Mouse (Mus musculus) ES-E14 (cell line): ENCODE results near the gene Alg12. TPM values are rescaled to one million over a fixed set of nuclear protein-coding genes. Genes with fewer than 3 reads are reported as not detected.
"Not testable (repeated sequence)": the region's sequence is repeated elsewhere in the genome, so short reads cannot be mapped to it uniquely, and the experiment has no call there.

ENCODE experiments used
- DNase-seq: peaks from one replicate; pipeline ENCODE4 v3.0.0-alpha.2; 2013; ENCODE audit warnings: low read depth, low spot score
- H3K27ac ChIP-seq: 2 replicates; pipeline ENCODE4 v1.5.1; 2012; ENCODE audit warnings: low read depth, mild to moderate bottlenecking, low read length, moderate library complexity, mixed read lengths; ENCODE audit not compliant: poor library complexity, insufficient read depth, severe bottlenecking
- H3K36me3 ChIP-seq: 2 replicates; pipeline ENCODE4 v1.6.1; 2012; ENCODE audit warnings: mild to moderate bottlenecking, low read length, moderate library complexity, mixed read lengths; ENCODE audit not compliant: control insufficient read depth, poor library complexity, insufficient read depth, severe bottlenecking
- H3K4me1 ChIP-seq, 2 experiments: fragments of 150-350 bp in 1 of 2; sonication (generic) in 1 of 2; 2 replicates each; pipeline ENCODE4 v1.6.1; 2012; ENCODE audit warnings: low read length in 2 of 2, mild to moderate bottlenecking in 1 of 2, mixed read lengths in 1 of 2; ENCODE audit not compliant: control insufficient read depth in 2 of 2, insufficient read depth in 2 of 2, poor library complexity in 1 of 2
- H3K4me3 ChIP-seq, 2 experiments: fragments of 150-350 bp in 1 of 2; sonication (generic) in 1 of 2; 2 replicates each; pipeline ENCODE4 v1.5.1; 2012; ENCODE audit warnings: low read length in 2 of 2, low read depth in 1 of 2, mild to moderate bottlenecking in 1 of 2, mixed read lengths in 1 of 2; ENCODE audit not compliant: insufficient read depth in 1 of 2, poor library complexity in 1 of 2, severe bottlenecking in 1 of 2
- H3K9ac ChIP-seq: 2 replicates; pipeline ENCODE4 v1.6.1; 2012; ENCODE audit warnings: low read depth, mild to moderate bottlenecking, low read length, mixed read lengths; ENCODE audit not compliant: poor library complexity, insufficient read depth, severe bottlenecking
- H3K9me3 ChIP-seq: fragments of 150-350 bp; sonication (generic); 2 replicates; pipeline ENCODE4 v1.6.1; 2012; ENCODE audit warnings: low read depth, mild to moderate bottlenecking, low read length; ENCODE audit not compliant: control insufficient read depth, insufficient read depth
- CHD2 ChIP-seq: IDR thresholded peaks from 2 replicates; pipeline ENCODE4 v1.6.1; 2014; ENCODE audit warnings: mild to moderate bottlenecking, low read depth, low read length, inconsistent platforms
- HCFC1 ChIP-seq: IDR thresholded peaks from 2 replicates; pipeline ENCODE4 v1.6.1; 2012; ENCODE audit warnings: low read length, inconsistent platforms, borderline replicate concordance; ENCODE audit not compliant: insufficient read depth
- MAFK ChIP-seq: IDR thresholded peaks from 2 replicates; pipeline ENCODE4 v1.6.1; 2014; ENCODE audit warnings: mild to moderate bottlenecking, low read depth, low read length, inconsistent platforms; ENCODE audit not compliant: insufficient read depth
- ZC3H11A ChIP-seq: IDR thresholded peaks from 2 replicates; pipeline ENCODE4 v1.6.1; 2012; ENCODE audit warnings: low read depth, mild to moderate bottlenecking, inconsistent platforms, low read length, borderline replicate concordance
- ZNF384 ChIP-seq: IDR thresholded peaks from 2 replicates; pipeline ENCODE4 v1.6.1; 2012; ENCODE audit warnings: low read depth, low read length, inconsistent platforms
- in situ Hi-C, 2 experiments: fragments of 600-800 bp; cut with MboI; formaldehyde crosslinking; loops; one replicate each; pipeline ENCODE4 v1.15.1; 2025; ENCODE audit warnings: low sequenced_read_pairs in 2 of 2, inconsistent platforms in 1 of 2; ENCODE audit not compliant: unreplicated experiment in 2 of 2
- total RNA-seq: library from RNA; depleted of rRNA; stranded (reverse); fragments of 300-350 nt; gene quantifications from 2 replicates; pipeline ENCODE4 v1.2.3, GENCODE M21; 2012

Alg12 gene
- total RNA-seq, 1 experiment: 17.8 TPM

GRCm38 (mm10) chr15:88802348-88802747, 16.8 kb downstream of the Alg12 start:
- no peak for DNase-seq
- Histone ChIP-seq H3K36me3 (peaks cover 6% of the 10 kb centered on the region; the same call in 1 of the 2 replicates), H3K4me3 (no peak overlapping the region), H3K27ac (no peak overlapping the region), H3K9ac (no peak overlapping the region), H3K9me3 (no peaks in the 10 kb centered on the region), H3K4me1 (peaks cover 0 to 2% of the 10 kb centered on the region in 2 experiments; a peak in 2 of 4 replicates)
- in situ Hi-C loops: no loop called here
- no peak for TF ChIP-seq ZNF384
- no peak for TF ChIP-seq CHD2
- no peak for TF ChIP-seq MAFK
- no peak for TF ChIP-seq HCFC1
- no peak for TF ChIP-seq ZC3H11A

GRCm38 (mm10) chr15:88801903-88802302, 17.2 kb downstream of the Alg12 start:
- TF ChIP-seq MAFK: no peak
- TF ChIP-seq ZC3H11A: no peak
- TF ChIP-seq HCFC1: no peak
- no peak for TF ChIP-seq CHD2
- no peak for DNase-seq
- peaks cover 6% of the 10 kb centered on the region; the same call in 1 of the 2 replicates for H3K36me3 ChIP-seq

DNA sequence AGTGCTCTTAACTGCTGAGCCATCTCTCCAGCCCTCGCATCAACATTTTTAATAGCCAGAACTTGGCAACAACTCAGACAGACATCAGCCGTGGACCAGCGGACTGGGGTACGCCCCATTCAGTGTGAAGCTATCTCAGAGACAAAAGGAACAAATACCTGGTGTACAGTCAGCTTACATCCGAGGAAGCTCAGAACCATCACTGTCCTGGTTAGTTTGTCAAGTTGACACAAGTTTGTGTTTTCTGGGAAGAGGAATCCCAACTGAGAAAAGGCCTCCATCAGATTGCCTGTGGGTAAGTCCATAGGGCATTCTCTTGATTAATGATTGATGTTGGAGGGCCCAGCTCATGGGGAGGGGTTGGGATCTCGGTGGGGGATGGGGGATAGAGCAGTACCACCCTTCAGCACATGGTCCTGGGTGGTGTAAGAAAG, 18.2 kb downstream of the Alg12 start:
- H3K9ac ChIP-seq: no peak overlapping the region
- H3K27ac ChIP-seq: no peak overlapping the region
- in situ Hi-C loops: no loop called here
- no peaks in the 10 kb centered on the region for H3K9me3 ChIP-seq
- peaks cover 0 to 2% of the 10 kb centered on the region in 2 experiments; a peak in 2 of 4 replicates for H3K4me1 ChIP-seq
- no peak for TF ChIP-seq ZNF384
- DNase-seq: no peak
- peaks cover 3% of the 10 kb centered on the region; the same call in 1 of the 2 replicates for H3K36me3 ChIP-seq
- no peak overlapping the region for H3K4me3 ChIP-seq

More at GRCm38 (mm10) chr15:88801903-88802302, 17.2 kb downstream of the Alg12 start:
- no peak overlapping the region for H3K27ac ChIP-seq
- H3K4me1 ChIP-seq: peaks cover 0 to 2% of the 10 kb centered on the region in 2 experiments; a peak in 2 of 4 replicates
- in situ Hi-C loops: no loop called here
- no peak overlapping the region for H3K4me3 ChIP-seq
- H3K9me3 ChIP-seq: no peaks in the 10 kb centered on the region
- H3K9ac ChIP-seq: no peak overlapping the region

DNA sequence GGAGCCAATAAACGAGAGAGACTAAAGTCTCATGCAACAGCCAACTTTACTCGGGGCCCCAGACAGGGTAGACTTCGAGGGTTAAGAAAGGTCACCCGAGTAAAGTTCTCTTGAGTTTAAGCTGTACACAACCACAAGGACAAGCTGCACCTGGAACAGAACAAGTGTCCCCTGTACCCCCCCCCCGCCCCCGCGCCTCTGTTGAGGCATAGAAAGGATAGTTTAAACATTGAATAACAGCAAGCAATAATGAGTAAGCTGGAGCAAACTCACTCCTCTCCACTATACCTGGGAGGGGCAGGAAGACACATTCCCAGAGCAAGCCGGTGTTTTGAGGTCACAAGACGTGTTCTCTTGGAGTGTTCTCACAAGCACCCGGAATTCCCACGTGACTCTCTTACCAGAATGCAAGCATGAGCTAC, 19.2 kb downstream of the Alg12 start:
- Histone ChIP-seq H3K9me3 (no peaks in the 10 kb centered on the region), H3K9ac (no peak overlapping the region), H3K27ac (no peak overlapping the region), H3K36me3 (no peaks in the 10 kb centered on the region), H3K4me3 (no peak overlapping the region), H3K4me1 (peaks cover 0 to 2% of the 10 kb centered on the region in 2 experiments; a peak in 2 of 4 replicates)
- DNase-seq: no peak
- TF ChIP-seq MAFK (no peak), ZNF384 (no peak), ZC3H11A (no peak), HCFC1 (no peak), CHD2 (no peak)
- in situ Hi-C loops: no loop called here

DNA sequence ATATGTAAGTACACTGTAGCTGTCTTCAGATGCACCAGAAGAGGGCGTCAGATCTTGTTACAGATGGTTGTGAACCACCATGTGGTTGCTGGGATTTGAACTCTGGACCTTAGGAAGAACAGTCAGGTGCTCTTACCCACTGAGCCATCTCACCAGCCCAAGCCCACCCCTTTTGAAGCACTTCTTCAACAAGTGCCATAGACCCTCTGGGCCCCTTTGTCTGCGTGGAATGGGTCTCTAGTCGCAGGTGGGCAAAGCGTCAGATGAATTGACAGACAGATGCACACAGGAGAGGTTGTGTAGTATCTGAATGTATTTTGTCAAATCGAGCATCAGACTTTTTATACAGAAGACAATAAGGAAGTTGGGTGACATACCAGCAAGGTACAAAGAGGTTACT, 24.4 kb downstream of the Alg12 start:
- H3K4me3 ChIP-seq, in situ Hi-C loops: not testable (repeated sequence)

More for the DNA sequence above, 24.4 kb downstream of the Alg12 start:
- H3K9me3 ChIP-seq, H3K27ac ChIP-seq, H3K9ac ChIP-seq, DNase-seq, H3K36me3 ChIP-seq, H3K4me1 ChIP-seq: not testable (repeated sequence)
